Mouse (Mus musculus) olfactory bulb, adult 2 months (tissue): ENCODE measurements around the gene Tceanc.

Experiments used
- CTCF ChIP-seq: fragments of 200-500 bp; IDR thresholded peaks from 2 replicates; pipeline ENCODE4 v1.5.1; 2012; ENCODE audit warnings: low read depth, mild to moderate bottlenecking, low read length, moderate library complexity; ENCODE audit not compliant: insufficient read depth
- POLR2A ChIP-seq: fragments of 200-500 bp; IDR thresholded peaks from 2 replicates; pipeline ENCODE4 v1.6.1; 2012; ENCODE audit warnings: mild to moderate bottlenecking, low read depth, low read length, moderate library complexity; ENCODE audit not compliant: insufficient read depth

DNA sequence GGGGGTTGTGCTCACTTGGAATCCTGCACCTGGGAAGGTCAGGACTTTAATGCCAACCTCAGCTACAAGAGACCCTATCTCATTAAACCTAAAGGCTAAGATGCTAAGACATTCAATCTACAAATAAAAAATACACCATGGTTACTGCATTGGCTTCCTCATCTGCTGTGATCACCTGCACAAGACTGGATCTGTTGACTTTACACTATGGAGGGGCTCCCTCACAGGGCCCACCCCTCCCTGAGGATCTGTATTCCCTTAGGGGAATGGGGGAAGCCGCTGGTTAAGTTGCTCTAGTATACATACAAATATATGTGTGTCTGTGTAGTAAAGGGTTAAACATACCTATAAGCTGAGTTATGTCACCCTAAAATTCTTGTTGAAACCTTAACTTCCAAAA is 62.8 kb downstream of the Tceanc start:
- TF ChIP-seq CTCF (no peak), POLR2A (no peak)
